Mouse (Mus musculus) hindbrain, postnatal 0 days (tissue): ENCODE measurements around the gene Dhrs7. TPM values are rescaled to one million over a fixed set of nuclear protein-coding genes. Genes with fewer than 3 reads are reported as not detected.
A peak's percentile ranks its signal among the peaks of the same experiment; 100 is the strongest.

Source experiments
- ATAC-seq: fragments of 200-750 bp; cut with Nextera tagmentation; 2 replicates; pipeline ENCODE4 v1.8.0; 2017; ENCODE audit warnings: mild to moderate bottlenecking, moderate TSS enrichment, moderate library complexity
- DNase-seq: peaks from one replicate; pipeline ENCODE4 v3.0.0-alpha.2; 2015; ENCODE audit warnings: low spot score
- H3K27ac ChIP-seq: fragments of 300-500 bp; sonication (generic); 2 replicates; pipeline ENCODE4 v1.5.1; 2014; ENCODE audit warnings: mild to moderate bottlenecking
- H3K27me3 ChIP-seq: fragments of 300-500 bp; sonication (generic); 2 replicates; pipeline ENCODE4 v1.6.1; 2014; ENCODE audit warnings: low read length, mixed read lengths; ENCODE audit not compliant: insufficient read depth
- H3K36me3 ChIP-seq: fragments of 300-500 bp; sonication (generic); 2 replicates; pipeline ENCODE4 v1.6.1; 2014; ENCODE audit warnings: low read length, mixed read lengths; ENCODE audit not compliant: insufficient read depth
- H3K4me1 ChIP-seq: fragments of 300-500 bp; sonication (generic); 2 replicates; pipeline ENCODE4 v1.6.1; 2014; ENCODE audit warnings: antibody characterized with exemption, low read length, mixed read lengths; ENCODE audit not compliant: insufficient read depth
- H3K4me2 ChIP-seq: fragments of 300-500 bp; sonication (generic); 2 replicates; pipeline ENCODE4 v1.6.1; 2014; ENCODE audit warnings: low read depth, mild to moderate bottlenecking, low read length, moderate library complexity, mixed read lengths
- H3K4me3 ChIP-seq: fragments of 300-500 bp; sonication (generic); 2 replicates; pipeline ENCODE4 v1.5.1; 2014; ENCODE audit warnings: low read length
- H3K9ac ChIP-seq: fragments of 300-500 bp; sonication (generic); replicated peaks from 2 replicates; pipeline ENCODE4 v1.6.1; 2014; ENCODE audit warnings: mild to moderate bottlenecking, low read length, moderate library complexity, mixed read lengths
- H3K9me3 ChIP-seq: fragments of 300-500 bp; sonication (generic); 2 replicates; pipeline ENCODE4 v1.6.1; 2016; ENCODE audit warnings: low read length, mixed read lengths
- CTCF ChIP-seq: IDR thresholded peaks from 2 replicates; pipeline ENCODE4 v1.5.1; 2016; ENCODE audit warnings: antibody characterized with exemption, control low read depth, low read depth
- WGBS: fragments of 180-500 bp; shearing (Covaris S2); extraction: QIAGEN DNeasy Blood & Tissue Kit; methylation state at CpG from one replicate; pipeline ENCODE4 v1.1.7; 2014; 5-methylcytosine and 5-hydroxymethylcytosine counted together
- polyA plus RNA-seq: library from polyadenylated mRNA; unstranded; fragments of >200 nt; fragmentation: Nextera tagmentation; extraction: Ambion mirVana; gene quantifications from 2 replicates; pipeline ENCODE4 v1.2.1, GENCODE M21; 2015
- total RNA-seq: library from RNA; depleted of rRNA; stranded (reverse); fragments of >200 nt; gene quantifications from 2 replicates; pipeline ENCODE4 v1.2.3, GENCODE M21; 2014

Gene Dhrs7
- total and polyA plus RNA-seq, 2 experiments from 2014 or later = 14.7 to 31.9 TPM

DNA sequence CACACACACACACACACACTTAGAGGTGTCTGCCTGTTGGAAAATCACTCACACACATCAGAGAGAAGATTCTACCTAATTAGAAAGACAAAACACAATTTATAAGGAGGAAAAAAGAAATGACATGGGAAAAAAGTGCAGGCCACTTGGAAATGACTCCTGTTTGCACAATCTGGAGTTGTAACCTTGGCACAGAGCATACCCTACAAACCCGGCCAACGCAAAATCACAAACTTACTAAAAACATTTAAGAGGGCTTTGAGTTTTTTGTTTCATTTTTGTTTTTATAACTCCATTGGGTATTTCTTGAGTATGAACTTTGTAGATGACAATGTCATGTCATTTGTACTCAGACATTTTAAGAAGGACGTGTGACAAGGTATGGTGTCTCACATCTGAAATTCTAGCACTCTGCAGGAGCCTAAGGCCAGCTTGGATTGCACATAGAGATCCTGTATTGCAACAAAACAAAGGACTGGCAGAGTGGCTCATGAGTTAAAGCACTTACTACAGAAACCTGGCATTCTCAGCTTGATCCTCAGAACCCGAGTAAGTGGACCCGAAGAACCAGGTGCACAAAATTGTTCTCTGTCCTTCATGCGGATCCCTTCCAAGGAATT lies 6.9 kb upstream of the Dhrs7 start:
- no peak overlapping the region for H3K4me2 ChIP-seq
- H3K4me1 ChIP-seq = no peaks in the 10 kb centered on the region
- H3K27ac ChIP-seq = no peak overlapping the region
- no peaks in the 10 kb centered on the region for H3K9me3 ChIP-seq
- no peak overlapping the region for H3K9ac ChIP-seq
- no peak overlapping the region for H3K4me3 ChIP-seq
- no peaks in the 10 kb centered on the region for H3K36me3 ChIP-seq
- H3K27me3 ChIP-seq = no peaks in the 10 kb centered on the region
- WGBS = 88% methylated on average over 6 of the region's 6 CpGs
- DNase-seq (no peak), ATAC-seq (no peak)
- TF ChIP-seq CTCF = no peak

DNA sequence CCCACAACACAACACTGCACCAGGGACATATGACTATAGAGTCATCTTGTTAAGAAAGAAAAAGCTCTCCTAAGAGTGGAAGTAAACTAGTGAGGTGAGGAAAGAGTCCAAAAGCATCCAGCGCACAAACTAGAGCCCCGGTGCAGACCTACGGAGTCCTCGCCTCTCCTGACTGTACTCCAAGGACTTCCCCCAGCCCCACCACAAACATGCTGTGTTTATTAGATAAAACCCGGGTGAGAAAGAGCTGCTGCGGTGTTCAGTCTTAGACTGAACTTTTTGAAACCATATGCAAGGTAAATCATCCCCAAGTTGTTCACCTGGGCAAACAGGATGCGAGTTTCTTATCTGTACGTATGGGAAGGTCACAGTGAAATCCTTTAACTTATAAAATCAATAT lies 6.2 kb upstream of the Dhrs7 start:
- no peak overlapping the region for H3K27ac ChIP-seq
- no peak overlapping the region for H3K4me2 ChIP-seq
- no peak overlapping the region for H3K9ac ChIP-seq
- no peaks in the 10 kb centered on the region for H3K27me3 ChIP-seq
- ATAC-seq (no peak), DNase-seq (no peak)
- no peaks in the 10 kb centered on the region for H3K36me3 ChIP-seq
- no peaks in the 10 kb centered on the region for H3K9me3 ChIP-seq
- WGBS = 92% methylated on average over 8 of the region's 8 CpGs
- no peak for TF ChIP-seq CTCF
- H3K4me1 ChIP-seq = no peaks in the 10 kb centered on the region
- H3K4me3 ChIP-seq = no peak overlapping the region

DNA sequence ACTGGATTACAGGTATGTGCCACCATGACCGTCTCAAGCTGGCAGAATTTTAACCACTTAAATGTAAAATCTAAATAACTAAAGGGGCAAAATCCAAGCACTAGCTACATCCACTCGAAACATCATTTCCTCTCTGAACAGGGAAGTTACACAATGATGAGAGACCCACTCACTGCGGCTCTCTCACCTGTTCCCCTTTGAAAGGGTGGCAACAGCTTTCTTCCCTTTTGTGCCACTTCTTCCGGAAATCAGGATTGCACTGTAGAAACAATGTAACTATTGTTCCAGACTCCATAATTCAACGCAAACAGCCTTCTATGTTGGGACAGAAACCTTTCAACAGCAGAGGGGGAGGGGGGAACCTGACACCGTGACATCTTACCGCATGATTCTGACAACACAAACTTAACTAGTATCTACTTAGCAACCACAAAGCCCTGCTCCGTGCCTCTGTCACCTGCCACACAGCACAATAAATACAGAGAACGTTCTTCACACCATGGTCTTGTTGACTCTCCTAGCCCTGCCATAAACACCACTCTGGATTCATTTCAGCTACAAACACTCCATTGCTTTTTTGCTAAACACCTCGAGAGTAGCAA lies 3.3 kb upstream of the Dhrs7 start:
- Histone ChIP-seq H3K9ac (no peak overlapping the region), H3K36me3 (no peaks in the 10 kb centered on the region), H3K9me3 (no peaks in the 10 kb centered on the region), H3K27ac (no peak overlapping the region), H3K27me3 (no peaks in the 10 kb centered on the region), H3K4me1 (0 out of 2 replicates have a peak, but pooled peaks cover 3% of the 10 kb centered on the region), H3K4me3 (no peak overlapping the region), H3K4me2 (no peak overlapping the region)
- no peak for TF ChIP-seq CTCF
- no peak for ATAC-seq
- no peak for DNase-seq
- WGBS = 56% methylated on average over 10 of the region's 10 CpGs

DNA sequence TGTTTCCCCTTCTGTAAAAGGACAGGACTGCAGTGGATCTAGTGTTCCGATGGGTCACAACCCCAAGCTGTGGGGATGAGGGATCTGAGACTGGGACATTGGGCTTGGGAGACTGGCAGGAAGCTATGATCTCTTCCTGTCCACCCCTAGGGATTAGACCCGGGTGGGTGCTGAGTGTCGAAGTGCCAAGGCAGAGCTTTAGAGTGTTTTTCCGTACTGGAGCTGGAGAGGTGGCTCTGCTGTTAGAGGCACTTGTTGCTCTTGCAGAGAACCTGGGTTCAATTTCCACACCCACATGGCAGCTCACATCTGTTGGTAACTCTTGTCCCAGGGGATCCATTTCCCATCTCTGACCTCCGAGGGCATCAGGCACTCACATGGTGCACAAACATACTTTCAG lies 1.3 kb upstream of the Dhrs7 start:
- Histone ChIP-seq H3K27me3 (no peaks in the 10 kb centered on the region), H3K4me1 (0 out of 2 replicates have a peak, but pooled peaks cover 3% of the 10 kb centered on the region), H3K9ac (no peak overlapping the region), H3K4me2 (no peak overlapping the region), H3K9me3 (no peaks in the 10 kb centered on the region), H3K4me3 (no peak overlapping the region), H3K36me3 (no peaks in the 10 kb centered on the region), H3K27ac (no peak overlapping the region)
- DNase-seq = no peak
- TF ChIP-seq CTCF = no peak
- no peak for ATAC-seq
- WGBS = 86% methylated on average over 5 of the region's 5 CpGs

DNA sequence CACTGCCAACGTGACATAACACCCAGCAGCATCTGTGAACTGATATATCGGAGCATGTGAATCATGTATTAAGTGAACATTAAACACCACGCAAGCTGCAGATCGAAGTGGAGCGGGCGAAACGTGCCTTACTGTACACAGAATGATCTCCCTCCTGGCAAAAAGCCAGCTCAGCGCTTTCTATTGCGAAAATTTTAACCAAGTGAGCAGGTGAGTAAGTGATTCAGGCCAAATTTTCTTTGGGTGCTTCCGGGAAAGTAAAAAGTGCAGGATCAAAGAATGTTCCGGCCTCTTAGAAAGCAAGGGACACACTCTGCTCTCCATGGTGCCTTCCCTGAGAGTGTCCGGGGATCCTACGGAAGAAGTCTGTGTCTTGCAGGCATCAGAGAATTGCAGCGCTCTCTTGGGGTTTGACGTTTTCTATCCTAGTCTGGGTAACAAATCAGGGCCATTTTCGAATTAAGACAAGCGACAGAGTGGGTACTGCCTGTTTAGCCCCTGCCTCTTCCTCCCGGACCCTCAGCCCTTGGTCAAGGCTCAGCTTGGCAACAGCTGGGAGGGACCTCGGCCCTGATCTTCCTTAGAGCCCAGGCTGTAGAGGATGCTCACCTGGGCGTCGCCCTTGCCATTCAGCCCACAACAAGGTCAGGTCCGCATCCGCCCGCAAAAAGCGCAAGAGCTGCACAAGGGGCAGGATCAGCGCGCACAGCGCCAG lies 532 bp downstream of the Dhrs7 start:
- Histone ChIP-seq H3K9me3 (no peaks in the 10 kb centered on the region), H3K9ac (peak overlapping the region; percentile 57), H3K4me1 (0 out of 2 replicates have a peak, but pooled peaks cover 3% of the 10 kb centered on the region), H3K4me3 (peak overlapping the region; percentile 60), H3K27me3 (no peaks in the 10 kb centered on the region), H3K27ac (peak overlapping the region; percentile 61), H3K4me2 (peak overlapping the region; percentile 94), H3K36me3 (no peaks in the 10 kb centered on the region)
- no peak; the same call in none of the 2 replicates for ATAC-seq
- TF ChIP-seq CTCF = no peak
- DNase-seq = peak; percentile 68
- WGBS = 4% methylated on average over 28 of the region's 28 CpGs

DNA sequence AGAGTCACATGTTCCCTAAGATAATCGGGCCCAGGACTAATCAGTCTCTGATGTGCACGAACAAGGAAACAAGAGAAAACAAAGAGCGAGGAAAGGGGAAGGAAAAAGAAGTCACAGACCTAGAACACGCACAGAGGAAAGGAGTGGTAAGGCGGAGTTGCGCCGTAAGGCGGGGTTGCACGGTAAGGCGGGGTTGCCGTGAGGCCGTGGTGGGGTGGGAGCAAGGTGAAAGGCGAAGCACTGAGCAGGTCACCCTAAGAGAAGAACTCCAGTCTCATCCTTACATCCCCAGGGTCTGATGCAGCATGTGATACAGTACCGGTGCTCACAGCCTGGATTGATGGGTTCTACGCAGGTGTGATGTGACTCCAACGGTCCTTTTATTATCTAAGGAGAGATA lies 8.9 kb downstream of the Dhrs7 start:
- no peak overlapping the region for H3K27ac ChIP-seq
- H3K4me2 ChIP-seq = no peak overlapping the region
- no peak for TF ChIP-seq CTCF
- no peaks in the 10 kb centered on the region for H3K4me1 ChIP-seq
- no peaks in the 10 kb centered on the region for H3K36me3 ChIP-seq
- no peak overlapping the region for H3K9ac ChIP-seq
- H3K4me3 ChIP-seq = no peak overlapping the region
- no peaks in the 10 kb centered on the region for H3K9me3 ChIP-seq
- no peaks in the 10 kb centered on the region for H3K27me3 ChIP-seq
- 93% methylated on average over 16 of the region's 16 CpGs for WGBS
- DNase-seq = no peak
- ATAC-seq = no peak

DNA sequence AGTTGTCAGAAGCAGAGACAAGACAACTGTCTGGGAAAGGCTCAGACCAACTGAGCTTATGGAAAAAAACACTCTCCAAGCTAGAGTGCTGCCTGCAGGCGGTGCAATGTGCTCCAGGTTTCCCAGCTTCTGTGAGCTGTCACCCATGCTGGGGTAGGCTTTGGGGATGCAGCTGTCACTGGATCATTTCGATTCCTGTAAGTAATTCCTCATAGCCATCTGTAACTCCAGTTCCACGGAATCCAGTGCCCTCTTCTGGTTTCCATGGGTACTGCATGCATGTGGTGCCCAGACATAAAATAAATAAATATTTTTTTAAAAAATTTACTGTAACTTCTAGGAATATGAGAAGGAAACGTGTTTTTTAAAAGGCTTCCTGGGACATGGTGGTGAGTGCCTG lies 10.0 kb downstream of the Dhrs7 start:
- Histone ChIP-seq H3K4me3 (no peak overlapping the region), H3K4me2 (no peak overlapping the region), H3K9me3 (no peaks in the 10 kb centered on the region), H3K4me1 (no peaks in the 10 kb centered on the region), H3K27me3 (no peaks in the 10 kb centered on the region), H3K9ac (no peak overlapping the region), H3K27ac (no peak overlapping the region), H3K36me3 (no peaks in the 10 kb centered on the region)
- peak; percentile 90 for TF ChIP-seq CTCF
- ATAC-seq (peak; percentile 85), DNase-seq (peak; percentile 81)
- WGBS = 10% methylated on average over 4 of the region's 4 CpGs
